Mouse (Mus musculus) embryonic fibroblast, embryonic 13.5 days (primary cell): ENCODE results near the gene Vac14. TPM values are rescaled to one million over a fixed set of nuclear protein-coding genes. Genes with fewer than 3 reads are reported as not detected.

Source experiments
- H3K27ac ChIP-seq: 2 replicates; pipeline ENCODE4 v1.5.1; 2012; ENCODE audit warnings: low read length, control low read depth, inconsistent platforms; ENCODE audit not compliant: insufficient read depth
- H3K4me1 ChIP-seq: 2 replicates; pipeline ENCODE4 v1.6.1; 2011; ENCODE audit warnings: low read length; ENCODE audit not compliant: control insufficient read depth, insufficient read depth
- H3K4me3 ChIP-seq: 2 replicates; pipeline ENCODE4 v1.5.1; 2011; ENCODE audit warnings: mild to moderate bottlenecking, control low read depth, low read length; ENCODE audit not compliant: insufficient read depth
- CTCF ChIP-seq: IDR thresholded peaks from 2 replicates; pipeline ENCODE4 v1.5.1; 2011; ENCODE audit warnings: mild to moderate bottlenecking, control low read depth, low read length, moderate library complexity, borderline replicate concordance; ENCODE audit not compliant: insufficient read depth
- POLR2A ChIP-seq: IDR thresholded peaks from 2 replicates; pipeline ENCODE4 v1.6.1; 2011; ENCODE audit warnings: low read depth, mild to moderate bottlenecking, control low read depth, low read length, moderate library complexity
- polyA plus RNA-seq: library from polyadenylated mRNA; stranded (reverse); fragments of >200 nt; gene quantifications from 2 replicates; pipeline ENCODE4 v1.2.4, GENCODE M21; 2011; ENCODE audit warnings: low read depth; ENCODE audit not compliant: missing spikeins, insufficient read length

Vac14 gene
- polyA plus RNA-seq, 1 experiment, result 21.1 TPM

- TF ChIP-seq CTCF, result no peak
- TF ChIP-seq POLR2A, result no peak
- 0 out of 2 replicates have a peak, but pooled peaks cover 6% of the 10 kb centered on the region for H3K4me1 ChIP-seq
- H3K27ac ChIP-seq, result no peak overlapping the region
- H3K4me3 ChIP-seq, result no peak overlapping the region
Observed at GRCm38 (mm10) chr8:110674589-110674988, 56.2 kb downstream of the Vac14 start.

- TF ChIP-seq POLR2A (no peak), CTCF (no peak)
- Histone ChIP-seq H3K4me1 (0 out of 2 replicates have a peak, but pooled peaks cover 6% of the 10 kb centered on the region), H3K27ac (peak overlapping the region; percentile 85), H3K4me3 (no peak overlapping the region)
Observed at GRCm38 (mm10) chr8:110676702-110677101, 58.3 kb downstream of the Vac14 start.

DNA sequence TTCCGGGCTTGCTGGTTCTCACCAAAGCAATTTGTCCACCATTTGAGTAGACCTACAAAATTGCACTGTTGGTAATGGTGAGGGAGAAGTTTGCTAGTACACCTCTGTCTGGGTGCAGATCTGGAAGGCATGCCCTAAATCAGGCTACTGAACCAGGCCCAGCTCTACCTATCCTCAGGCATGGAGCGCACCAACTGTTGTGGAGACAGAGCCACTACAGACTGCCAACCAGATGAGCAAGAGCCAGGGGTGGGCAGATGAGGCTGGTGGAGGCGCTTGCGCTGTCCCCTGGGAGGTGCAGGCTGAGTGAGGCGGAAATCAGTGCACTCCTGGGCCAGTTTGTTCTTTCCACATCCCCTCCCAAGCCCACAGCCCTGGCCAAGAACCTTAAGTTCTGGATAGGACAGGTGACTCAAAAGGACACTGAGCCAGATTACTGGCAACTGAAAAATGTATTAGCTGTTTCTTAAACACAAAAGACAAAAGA is 58.8 kb downstream of the Vac14 start:
- H3K27ac ChIP-seq, result peak overlapping the region; percentile 85
- 0 out of 2 replicates have a peak, but pooled peaks cover 6% of the 10 kb centered on the region for H3K4me1 ChIP-seq
- no peak overlapping the region for H3K4me3 ChIP-seq
- TF ChIP-seq CTCF (no peak), POLR2A (no peak)

DNA sequence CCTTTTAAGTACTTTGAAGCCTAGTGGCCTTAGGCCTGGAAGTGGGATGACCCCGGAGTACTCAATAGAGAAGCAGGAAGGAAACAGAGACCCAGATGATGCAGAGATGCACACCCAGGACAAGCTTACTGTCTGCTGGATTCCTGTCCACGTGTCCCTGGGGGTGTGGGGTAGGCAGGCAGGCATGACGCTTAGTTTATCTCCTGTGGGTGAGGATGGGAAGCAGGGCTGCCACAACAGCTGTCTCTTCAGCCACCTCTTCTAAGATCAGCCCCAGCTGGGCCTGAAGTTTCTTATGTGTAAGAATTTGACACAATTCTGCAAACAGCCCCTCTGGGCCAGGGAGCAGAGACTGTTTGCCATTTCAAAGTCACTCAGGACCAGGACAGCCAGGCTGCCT is 60.6 kb downstream of the Vac14 start:
- no peak overlapping the region for H3K27ac ChIP-seq

DNA sequence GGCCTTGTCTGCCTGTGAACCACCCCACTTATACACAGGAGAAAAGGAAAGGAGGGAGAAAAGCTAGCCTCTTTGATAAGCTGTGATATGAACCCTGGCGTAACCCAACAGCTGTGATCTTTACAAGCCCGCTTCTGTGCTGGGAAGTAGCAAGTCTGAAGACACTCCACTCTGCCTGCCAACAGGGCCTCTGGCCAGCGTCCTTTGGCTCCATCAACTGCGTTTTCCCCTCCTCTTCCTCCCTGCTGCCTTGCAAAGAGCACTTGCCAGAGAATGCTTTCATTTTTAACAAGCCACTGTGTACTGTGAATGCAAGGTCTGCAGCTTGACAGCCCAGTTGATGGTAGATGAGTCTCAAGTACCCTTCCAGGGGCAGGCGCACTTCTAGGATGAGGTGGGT is 69.3 kb downstream of the Vac14 start:
- H3K4me1 ChIP-seq, result no peaks in the 10 kb centered on the region
- no peak for TF ChIP-seq CTCF
- no peak for TF ChIP-seq POLR2A
- H3K27ac ChIP-seq, result no peak overlapping the region
- H3K4me3 ChIP-seq, result no peak overlapping the region

More for the DNA sequence above, 60.6 kb downstream of the Vac14 start:
- H3K4me3 ChIP-seq, result no peak overlapping the region
- TF ChIP-seq POLR2A (no peak), CTCF (no peak)
- H3K4me1 ChIP-seq, result 0 out of 2 replicates have a peak, but pooled peaks cover 6% of the 10 kb centered on the region

DNA sequence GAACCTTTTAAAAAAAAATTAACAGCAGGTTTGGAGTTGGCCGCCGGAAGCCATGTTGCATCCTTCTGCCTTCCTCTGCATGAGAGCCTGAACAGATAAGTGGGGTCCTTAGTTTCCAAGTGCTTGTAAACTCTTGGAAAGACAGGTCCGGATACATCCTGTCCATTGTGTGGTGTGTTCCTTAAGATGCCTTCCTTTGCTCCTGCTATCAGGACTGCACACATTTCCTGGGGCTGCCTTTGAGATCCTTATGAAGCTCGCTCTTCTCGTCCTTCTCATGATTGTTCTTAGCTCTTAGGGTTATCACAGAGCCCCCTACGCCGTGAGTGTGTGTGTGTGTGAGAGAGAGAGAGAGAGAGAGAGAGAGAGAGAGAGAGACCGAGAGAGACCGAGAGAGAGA is 71.6 kb downstream of the Vac14 start:
- TF ChIP-seq CTCF, result no peak
- TF ChIP-seq POLR2A, result no peak

GRCm38 (mm10) chr8:110694226-110694625 is 75.8 kb downstream of the Vac14 start:
- no peak overlapping the region for H3K27ac ChIP-seq
- no peaks in the 10 kb centered on the region for H3K4me1 ChIP-seq
- TF ChIP-seq POLR2A, result no peak
- no peak for TF ChIP-seq CTCF

More for the DNA sequence above, 71.6 kb downstream of the Vac14 start:
- Histone ChIP-seq H3K4me3 (no peak overlapping the region), H3K4me1 (no peaks in the 10 kb centered on the region), H3K27ac (no peak overlapping the region)

GRCm38 (mm10) chr8:110694826-110695225 is 76.4 kb downstream of the Vac14 start:
- Histone ChIP-seq H3K4me3 (no peak overlapping the region), H3K4me1 (no peaks in the 10 kb centered on the region), H3K27ac (no peak overlapping the region)
- TF ChIP-seq POLR2A, result no peak
- TF ChIP-seq CTCF, result no peak

More at GRCm38 (mm10) chr8:110694226-110694625, 75.8 kb downstream of the Vac14 start:
- H3K4me3 ChIP-seq, result no peak overlapping the region

GRCm38 (mm10) chr8:110695431-110695830 is 77.0 kb downstream of the Vac14 start:
- Histone ChIP-seq H3K4me3 (no peak overlapping the region), H3K4me1 (no peaks in the 10 kb centered on the region), H3K27ac (no peak overlapping the region)
- no peak for TF ChIP-seq POLR2A
- no peak for TF ChIP-seq CTCF

DNA sequence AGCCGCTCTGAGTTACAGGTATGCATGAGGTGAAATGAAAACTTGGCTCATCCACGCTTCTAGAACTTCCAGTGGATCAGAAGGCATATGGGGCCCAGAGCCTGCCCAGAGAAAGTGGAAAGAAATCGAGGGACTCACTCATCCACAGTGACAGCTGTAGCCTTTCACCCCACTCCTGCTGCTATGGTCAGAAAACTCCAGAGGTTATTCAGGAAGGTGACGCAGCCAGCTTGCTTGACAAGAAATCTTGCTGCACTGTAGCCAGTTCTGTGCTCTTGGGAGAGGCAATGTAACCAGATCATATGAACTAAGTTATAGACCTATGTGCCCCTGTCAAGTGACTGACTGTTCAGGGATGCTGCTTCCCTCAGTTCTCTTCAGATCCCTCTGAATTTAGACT is 77.7 kb downstream of the Vac14 start:
- H3K4me3 ChIP-seq, result no peak overlapping the region
- no peaks in the 10 kb centered on the region for H3K4me1 ChIP-seq
- H3K27ac ChIP-seq, result no peak overlapping the region
- TF ChIP-seq CTCF (no peak), POLR2A (no peak)
